Mouse (Mus musculus): Measurements from ENCODE around the gene Schip1.
"Not testable (repeated sequence)": the region's sequence is repeated elsewhere in the genome, so short reads cannot be mapped to it uniquely, and the experiment has no call there.

Schip1 gene

GRCm38 (mm10) chr3:68064731-68065130 lies at the start of gene Schip1:
Gene Schip1, plus strand, starts transcription at chr3:68064802.
- peak; percentile 59 for DNase-seq (ENCODE audit: extremely low spot score)

DNA sequence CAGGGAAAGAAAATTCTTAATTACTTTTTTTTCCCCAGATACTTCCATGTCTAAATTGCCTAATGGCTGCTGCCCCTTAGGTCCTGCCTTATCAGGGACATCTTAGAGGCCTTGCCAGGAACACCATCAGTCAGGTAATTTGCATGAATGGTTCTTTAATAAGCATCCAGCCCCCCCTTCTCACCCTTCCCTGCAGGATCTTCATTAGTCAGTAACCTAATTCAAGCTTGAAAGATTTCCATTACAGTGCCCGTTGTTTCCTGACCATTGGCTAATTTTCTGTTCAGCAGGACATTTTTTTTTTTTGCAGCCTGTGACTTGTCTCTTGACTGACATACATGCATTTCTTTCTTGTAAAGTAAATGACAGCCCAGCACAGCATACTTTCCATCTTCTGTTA lies 48.8 kb upstream of the Schip1 start:
- DNase-seq (ENCODE audit: extremely low spot score), result no peak

- DNase-seq (ENCODE audit: extremely low spot score), result no peak
Observed at GRCm38 (mm10) chr3:68019401-68019800, 45.2 kb upstream of the Schip1 start.

GRCm38 (mm10) chr3:68036097-68036496 lies 28.5 kb upstream of the Schip1 start:
- DNase-seq (ENCODE audit: extremely low spot score), result no peak

DNA sequence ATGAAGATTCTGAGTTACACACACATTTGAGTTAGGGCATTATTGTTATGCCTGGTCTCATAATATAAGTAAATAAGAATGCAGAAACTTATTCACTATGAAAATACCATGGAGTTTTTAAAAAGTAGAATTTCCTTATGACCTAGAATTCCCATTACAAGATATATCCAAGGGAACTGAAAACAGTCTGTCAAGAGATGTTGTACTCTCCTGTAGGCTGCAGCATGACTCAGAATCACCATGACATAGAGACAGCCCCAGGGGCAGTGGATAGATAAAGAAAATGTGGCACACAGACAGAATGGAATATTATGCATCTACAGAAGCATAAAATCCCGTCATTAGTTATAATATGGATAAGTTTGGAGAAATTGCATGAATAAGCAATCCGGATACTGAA lies 21.7 kb upstream of the Schip1 start:
- no peak for DNase-seq (ENCODE audit: extremely low spot score)

GRCm38 (mm10) chr3:68045475-68046416 lies 18.9 kb upstream of the Schip1 start:
- peak; percentile 58 for DNase-seq (ENCODE audit: extremely low spot score)

DNA sequence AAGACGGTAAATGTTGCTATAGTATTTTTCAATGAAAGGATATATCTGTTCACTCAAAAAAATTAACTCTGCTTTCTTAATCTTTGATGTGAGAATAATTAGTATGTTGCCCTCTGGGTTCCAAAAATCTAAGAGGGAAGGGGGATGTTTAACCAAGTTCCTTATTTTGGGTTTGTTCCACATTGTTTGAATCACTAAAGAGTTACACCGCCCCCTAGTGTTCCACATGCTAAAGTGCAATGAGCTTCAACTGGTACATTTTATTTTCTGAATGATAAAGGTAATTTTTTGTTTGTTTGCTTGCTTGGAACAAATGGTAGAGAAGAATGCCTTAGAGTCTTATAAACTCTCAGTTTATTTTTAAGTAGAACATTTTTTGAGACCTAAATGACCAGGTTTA lies 11.1 kb upstream of the Schip1 start:
- DNase-seq (ENCODE audit: extremely low spot score), result peak; percentile 43

DNA sequence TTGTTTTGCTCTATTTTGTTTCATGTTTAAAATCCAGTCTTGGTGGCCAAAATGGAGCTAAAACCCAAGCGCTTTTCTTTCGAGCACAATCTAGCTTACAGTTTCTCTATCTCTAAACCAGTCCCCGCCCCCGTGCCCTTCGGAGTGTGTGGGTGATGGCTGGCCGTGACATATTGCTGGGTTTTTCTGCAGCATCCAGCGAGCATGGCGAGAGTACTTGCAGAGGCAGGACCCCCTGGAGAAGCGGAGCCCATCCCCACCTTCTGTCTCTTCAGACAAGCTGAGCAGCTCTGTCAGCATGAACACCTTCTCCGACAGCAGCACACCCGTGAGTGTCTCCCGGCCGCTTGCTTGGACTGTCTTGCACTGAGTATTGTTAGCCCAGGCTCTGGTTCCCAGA lies 9.5 kb upstream of the Schip1 start:
- no peak for DNase-seq (ENCODE audit: extremely low spot score)

DNA sequence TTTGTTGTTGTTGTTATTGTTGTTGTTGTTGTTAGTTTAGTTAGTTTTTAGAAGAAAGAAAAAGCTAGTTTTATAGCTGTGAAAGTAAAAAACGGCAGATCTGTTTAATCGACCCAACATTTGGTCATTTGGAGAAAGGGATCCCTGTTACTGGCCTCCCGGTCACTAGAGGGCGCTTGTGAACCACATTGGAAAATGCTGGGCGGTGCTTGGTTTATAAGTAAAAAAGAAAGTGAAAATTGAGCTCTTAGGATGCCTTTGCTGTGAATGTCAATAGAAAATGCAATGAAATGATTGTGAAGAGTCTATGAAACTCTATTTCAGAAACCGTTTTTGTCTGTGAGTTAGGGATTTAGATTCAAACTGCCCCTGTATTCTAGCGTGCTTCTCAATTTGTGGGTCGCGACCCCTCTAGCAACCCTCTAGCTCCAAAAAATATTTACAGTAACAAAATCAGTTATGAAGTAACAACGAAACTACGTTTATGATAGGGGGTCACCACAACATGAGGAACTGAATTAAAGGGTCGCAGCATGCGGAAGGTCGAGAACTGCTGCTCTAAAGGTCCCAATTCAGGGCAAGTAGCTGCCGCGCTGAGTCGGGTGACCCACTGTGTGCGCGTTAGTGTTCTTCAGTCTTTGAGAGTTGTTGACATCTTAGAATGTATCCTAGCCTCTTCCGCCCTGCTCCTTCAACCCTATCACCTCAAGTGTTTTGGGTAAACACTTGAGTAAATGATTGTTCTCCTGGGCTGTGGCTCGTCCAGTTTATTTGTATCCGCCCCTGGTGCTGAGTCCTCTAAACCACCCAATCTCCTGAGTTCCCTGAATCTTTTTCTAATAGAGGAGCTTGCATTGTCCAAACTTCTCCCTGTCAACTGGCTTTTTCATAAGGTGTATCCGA lies 8.0 kb upstream of the Schip1 start:
- peak; percentile 63 for DNase-seq (ENCODE audit: extremely low spot score)

DNA sequence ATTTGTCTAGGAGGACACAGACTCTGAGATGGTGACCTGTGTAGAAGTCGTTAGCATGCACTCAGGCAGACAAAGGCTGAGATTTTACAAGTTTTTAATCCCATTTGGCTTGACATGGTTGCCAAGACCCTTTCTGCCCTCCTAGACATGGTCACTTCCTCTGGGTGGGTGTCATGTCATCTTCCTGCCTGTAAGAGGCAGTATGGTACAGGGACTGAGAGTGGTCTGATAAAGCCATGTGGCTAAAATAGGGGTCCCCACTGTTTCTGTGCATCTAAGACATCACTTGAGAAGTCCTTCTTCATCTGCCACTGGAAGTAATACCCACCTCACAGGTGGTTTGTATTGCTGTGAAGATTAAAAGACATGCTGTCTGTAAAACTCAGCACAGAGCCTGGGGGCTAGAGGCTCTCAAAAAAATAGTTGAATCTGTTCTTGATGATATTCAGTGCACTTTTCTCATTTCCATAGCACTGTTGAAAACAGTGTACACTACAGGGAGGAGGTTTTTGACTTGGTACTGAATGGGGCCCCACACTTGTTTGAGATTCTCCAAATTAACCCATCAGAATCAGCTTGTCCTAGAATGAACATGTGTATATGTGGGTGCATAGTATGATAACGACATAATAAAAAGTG lies 5.3 kb upstream of the Schip1 start:
- peak; percentile 32 for DNase-seq (ENCODE audit: extremely low spot score)

DNA sequence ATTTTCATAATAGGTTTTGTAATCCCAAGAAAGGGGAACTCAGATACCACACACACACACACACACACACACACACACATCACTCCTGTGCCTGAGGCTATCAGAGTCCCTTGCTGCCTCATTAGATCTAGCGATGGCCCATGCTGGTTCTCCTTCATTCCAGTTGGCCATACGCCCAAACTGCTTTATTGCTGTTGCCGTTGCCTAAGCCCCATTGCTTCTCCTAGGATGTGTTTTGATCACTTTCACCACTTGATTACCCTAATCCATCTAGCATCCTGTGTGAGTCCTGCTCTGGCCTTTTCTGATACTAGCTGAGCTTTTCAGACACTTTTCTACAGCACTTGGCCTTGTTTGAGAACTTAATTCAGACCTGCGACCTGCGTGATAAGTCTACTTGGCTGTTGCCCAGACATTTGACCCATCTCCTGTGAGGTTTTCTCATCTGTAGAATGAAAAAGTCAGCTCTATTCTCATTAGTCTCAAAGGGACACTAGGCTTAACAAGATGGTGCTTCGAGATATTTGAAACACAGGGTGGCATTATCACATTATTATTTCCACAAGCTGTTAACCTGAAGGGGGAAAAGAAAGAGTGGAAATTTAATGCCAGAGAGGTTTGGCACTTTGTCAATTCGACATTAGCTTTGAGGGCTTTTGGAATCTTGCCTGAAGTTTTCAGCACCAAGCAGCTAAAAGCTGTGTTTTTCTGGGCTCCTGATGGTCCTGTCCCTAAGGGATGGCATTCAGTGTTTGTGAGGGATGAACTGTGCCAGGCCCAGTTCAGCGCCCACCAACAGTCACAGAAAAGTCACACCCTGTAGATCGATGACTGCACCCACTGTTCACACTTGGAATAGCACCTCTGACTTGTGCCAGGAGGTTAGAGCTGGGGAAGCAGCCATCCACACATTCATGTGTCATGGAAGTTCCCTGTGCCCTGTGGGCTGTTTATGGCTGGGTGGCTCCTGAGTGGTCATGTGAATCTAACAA lies 7.1 kb downstream of the Schip1 start:
- DNase-seq (ENCODE audit: extremely low spot score), result no peak

DNA sequence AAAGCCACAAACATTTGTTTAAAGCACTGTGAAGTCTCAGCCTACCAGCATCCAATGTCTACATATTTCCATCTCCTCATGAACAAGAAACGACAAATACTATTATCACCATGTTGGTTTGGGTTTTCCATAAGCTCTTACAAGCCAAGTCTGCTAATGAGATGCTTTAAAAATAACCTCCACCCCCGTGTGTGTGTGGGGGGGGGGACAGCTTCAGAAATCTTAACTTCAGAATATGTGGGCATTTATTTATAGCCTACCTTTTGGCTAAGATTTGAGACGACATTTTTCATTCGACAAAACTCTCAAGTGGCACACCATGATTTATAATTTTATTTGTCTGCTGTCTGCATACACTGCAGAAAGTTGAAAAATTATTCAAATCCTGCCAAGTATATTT lies 12.8 kb downstream of the Schip1 start:
- no peak for DNase-seq (ENCODE audit: extremely low spot score)

DNA sequence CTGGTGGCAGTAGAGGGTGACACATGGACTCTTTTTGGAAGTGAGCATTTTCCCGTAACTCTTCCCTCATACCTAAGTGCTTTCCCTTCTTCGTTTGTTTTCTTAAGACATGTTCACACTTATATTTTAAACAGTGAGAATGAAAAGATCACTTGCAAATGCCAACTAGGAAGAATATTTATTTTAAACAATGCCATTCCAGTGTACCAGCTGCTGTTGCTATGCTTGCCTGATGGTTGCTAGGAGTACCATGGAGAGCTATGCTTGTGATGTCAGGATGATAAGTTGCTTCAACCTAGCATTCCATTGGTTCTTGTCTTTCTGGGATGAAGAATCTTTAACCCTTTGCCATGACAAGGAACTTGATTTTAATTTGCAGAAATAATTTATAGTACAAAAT lies 20.4 kb downstream of the Schip1 start:
- DNase-seq (ENCODE audit: extremely low spot score), result no peak

GRCm38 (mm10) chr3:68092108-68092507 lies 27.5 kb downstream of the Schip1 start:
- DNase-seq (ENCODE audit: extremely low spot score), result no peak

GRCm38 (mm10) chr3:68096724-68097431 lies 32.3 kb downstream of the Schip1 start:
- DNase-seq (ENCODE audit: extremely low spot score), result no peak

DNA sequence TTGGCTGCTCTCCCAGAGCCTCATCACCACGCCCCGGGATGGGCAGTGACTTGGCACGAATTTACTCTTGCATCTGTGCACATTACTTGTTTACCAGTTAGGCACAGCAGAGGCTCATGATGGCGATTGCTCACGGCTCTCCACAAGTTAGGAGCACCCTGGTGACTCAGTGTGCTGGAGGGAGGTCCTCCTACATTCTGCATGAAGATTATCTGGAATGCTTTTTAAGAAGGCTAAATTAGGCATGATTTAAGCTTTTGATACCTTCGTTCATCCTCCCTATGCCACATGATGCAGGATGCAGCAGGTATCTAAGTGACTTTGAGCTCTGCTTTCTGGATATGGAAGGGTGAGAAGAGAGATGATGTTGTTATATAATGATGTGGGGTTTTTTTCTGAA lies 35.0 kb downstream of the Schip1 start:
- DNase-seq (ENCODE audit: extremely low spot score), result not testable (repeated sequence)

DNA sequence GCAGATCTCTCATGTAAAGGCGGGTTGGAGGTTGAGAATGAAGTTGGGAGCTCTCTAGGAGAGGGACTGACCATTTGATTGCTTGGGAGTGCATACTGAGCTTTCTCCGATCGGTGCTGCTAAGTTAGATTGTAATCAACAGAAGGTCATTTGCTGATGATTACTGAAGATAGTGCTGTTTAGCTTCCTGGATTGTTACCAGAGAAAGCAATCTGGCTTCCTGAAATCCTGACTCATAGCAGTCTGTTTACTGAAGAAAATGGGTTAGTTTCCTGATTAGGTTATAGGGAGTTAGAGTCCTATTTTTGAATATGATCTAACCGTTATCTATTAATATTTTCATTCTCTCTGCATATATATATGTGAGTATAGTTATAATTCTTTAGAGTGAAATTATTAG lies 36.7 kb downstream of the Schip1 start:
- no peak for DNase-seq (ENCODE audit: extremely low spot score)

- no peak for DNase-seq (ENCODE audit: extremely low spot score)
Observed at GRCm38 (mm10) chr3:68105081-68105685, 40.6 kb downstream of the Schip1 start.

GRCm38 (mm10) chr3:68121338-68121737 lies 56.7 kb downstream of the Schip1 start:
- DNase-seq (ENCODE audit: extremely low spot score), result no peak

Data from embryo, embryonic 9.5 days (tissue).